Mouse (Mus musculus): ENCODE measurements around the gene Alox5. TPM values are rescaled to one million over a fixed set of nuclear protein-coding genes. Genes with fewer than 3 reads are reported as not detected.

The Alox5 gene
- polyA plus RNA-seq, 1 experiment from 2014 or later: 3.3 TPM

DNA sequence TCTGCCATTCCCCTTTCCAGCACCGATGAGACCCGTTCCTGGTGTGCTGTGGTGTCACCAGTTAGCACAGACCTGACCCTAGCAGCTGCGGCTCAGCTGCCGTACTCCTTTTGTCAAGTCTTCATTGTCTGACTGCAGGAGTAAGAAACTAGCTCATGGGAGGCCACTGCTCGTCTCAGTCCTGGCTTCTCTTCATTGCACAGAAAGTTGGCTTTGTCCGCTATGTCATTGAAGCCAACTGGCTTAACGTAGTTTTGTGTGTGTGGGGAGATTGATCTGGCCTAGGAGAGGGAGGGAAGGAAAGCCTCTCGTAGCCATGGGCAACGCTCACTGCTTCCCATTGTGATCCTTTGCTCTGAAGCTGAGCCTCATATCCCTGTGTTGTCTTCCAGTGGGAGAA lies 55.7 kb downstream of the Alox5 start:
- WGBS (ENCODE audit: insufficient replicate concordance): 90% methylated on average over 9 of the region's 9 CpGs
- peaks cover 97% of the 10 kb centered on the region for H3K36me3 ChIP-seq
- H3K27me3 ChIP-seq: no peaks in the 10 kb centered on the region
- H3K4me3 ChIP-seq (replicated peaks): no peak overlapping the region
- H3K4me1 ChIP-seq (replicated peaks): no peaks in the 10 kb centered on the region
- ATAC-seq (ENCODE audit: low read depth) (no peak), DNase-seq (no peak)
- H3K27ac ChIP-seq: no peak overlapping the region
- H3K9ac ChIP-seq: no peak overlapping the region
- H3K4me2 ChIP-seq: no peak overlapping the region
- H3K9me3 ChIP-seq (replicated peaks): no peaks in the 10 kb centered on the region

DNA sequence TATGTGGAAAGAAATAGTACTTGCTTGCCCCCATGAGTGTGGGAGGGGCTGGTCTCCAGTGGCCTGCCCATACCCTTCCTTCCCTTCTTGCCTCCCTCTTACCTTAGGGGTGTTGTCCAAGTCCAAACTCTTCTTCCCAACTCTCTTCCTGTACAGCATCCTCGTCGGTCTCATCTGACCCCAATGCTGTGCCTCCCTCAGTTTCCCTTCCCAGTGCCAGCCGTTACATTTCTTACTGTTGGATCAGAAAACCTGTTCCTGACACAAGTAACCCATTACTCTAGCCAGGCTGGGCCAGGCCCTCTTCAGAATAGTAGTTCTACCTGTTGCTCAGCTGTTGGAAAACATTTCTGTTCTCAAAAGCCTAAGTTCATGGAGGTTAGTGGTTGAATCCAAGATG lies 58.6 kb downstream of the Alox5 start:
- H3K27ac ChIP-seq: no peak overlapping the region
- H3K9me3 ChIP-seq (replicated peaks): no peaks in the 10 kb centered on the region
- no peak overlapping the region for H3K4me2 ChIP-seq
- H3K4me1 ChIP-seq (replicated peaks): peaks cover 11% of the 10 kb centered on the region
- no peak for ATAC-seq (ENCODE audit: low read depth)
- 92% methylated on average over 3 of the region's 3 CpGs for WGBS (ENCODE audit: insufficient replicate concordance)
- H3K4me3 ChIP-seq (replicated peaks): no peak overlapping the region
- no peak overlapping the region for H3K9ac ChIP-seq
- peaks cover 96% of the 10 kb centered on the region for H3K36me3 ChIP-seq
- no peaks in the 10 kb centered on the region for H3K27me3 ChIP-seq
- no peak for DNase-seq

DNA sequence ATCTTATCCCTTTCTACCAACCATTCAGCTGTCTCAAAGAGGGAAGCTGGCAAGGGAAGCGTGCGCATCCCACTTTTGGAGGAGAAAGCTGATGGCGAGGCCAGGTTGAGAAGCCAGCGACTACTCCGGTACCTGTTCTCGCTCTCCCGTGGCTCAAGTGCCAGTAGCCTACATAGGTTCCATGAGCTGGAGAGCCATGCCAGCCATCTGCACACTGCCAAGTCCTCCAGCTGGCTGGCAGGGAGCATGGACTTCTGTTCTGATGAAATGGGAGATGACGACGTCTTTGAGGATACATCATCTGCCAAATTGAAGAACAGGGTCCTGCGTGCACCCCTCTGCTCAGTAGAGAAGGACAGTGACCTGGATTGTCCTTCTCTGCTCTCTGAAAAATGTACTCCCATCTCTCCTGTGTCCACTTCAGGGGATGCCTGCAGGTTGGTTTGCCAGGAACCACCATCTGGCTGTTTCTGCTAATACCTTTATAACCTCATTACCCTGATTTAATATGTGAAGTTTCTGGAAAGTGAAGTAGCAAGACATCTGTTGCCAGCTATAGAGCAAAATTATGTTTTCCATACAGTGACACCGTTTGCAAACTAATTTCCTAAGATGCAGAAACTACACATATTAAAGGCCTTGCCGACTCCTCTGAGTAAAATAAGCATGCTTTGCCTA lies 59.1 kb downstream of the Alox5 start:
- no peak overlapping the region for H3K4me2 ChIP-seq
- DNase-seq (no peak), ATAC-seq (ENCODE audit: low read depth) (no peak)
- no peak overlapping the region for H3K4me3 ChIP-seq (replicated peaks)
- no peak overlapping the region for H3K27ac ChIP-seq
- 94% methylated on average over 12 of the region's 12 CpGs for WGBS (ENCODE audit: insufficient replicate concordance)
- H3K27me3 ChIP-seq: no peaks in the 10 kb centered on the region
- H3K36me3 ChIP-seq: peaks cover 94% of the 10 kb centered on the region
- H3K4me1 ChIP-seq (replicated peaks): peaks cover 11% of the 10 kb centered on the region
- no peaks in the 10 kb centered on the region for H3K9me3 ChIP-seq (replicated peaks)
- no peak overlapping the region for H3K9ac ChIP-seq

DNA sequence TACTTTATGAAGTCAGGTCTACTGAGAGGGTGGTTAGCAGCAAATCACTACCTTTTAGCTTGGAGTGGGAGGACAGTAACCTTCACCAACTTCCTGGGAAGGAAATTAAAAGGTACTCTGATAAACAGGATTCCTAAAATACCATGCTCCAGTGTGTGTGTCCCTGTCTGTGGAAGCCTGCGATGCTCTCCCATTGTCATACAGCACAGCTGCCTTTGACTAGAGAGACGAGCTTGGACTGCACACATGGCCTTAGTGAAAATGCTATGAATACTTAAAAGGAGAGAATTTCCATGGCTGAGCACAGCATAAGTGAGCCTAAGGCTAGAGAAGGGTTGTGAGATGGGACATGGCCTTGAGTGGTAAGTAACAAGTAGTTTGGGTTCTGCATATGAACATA lies 62.8 kb downstream of the Alox5 start:
- Histone ChIP-seq H3K9ac (no peak overlapping the region), H3K36me3 (peaks cover 91% of the 10 kb centered on the region), H3K4me2 (no peak overlapping the region), H3K27ac (no peak overlapping the region), H3K9me3 (replicated peaks) (no peaks in the 10 kb centered on the region), H3K4me3 (replicated peaks) (no peak overlapping the region), H3K27me3 (no peaks in the 10 kb centered on the region), H3K4me1 (replicated peaks) (peaks cover 11% of the 10 kb centered on the region)
- DNase-seq: no peak
- 80% methylated on average over 2 of the region's 2 CpGs for WGBS (ENCODE audit: insufficient replicate concordance)
- no peak for ATAC-seq (ENCODE audit: low read depth)

DNA sequence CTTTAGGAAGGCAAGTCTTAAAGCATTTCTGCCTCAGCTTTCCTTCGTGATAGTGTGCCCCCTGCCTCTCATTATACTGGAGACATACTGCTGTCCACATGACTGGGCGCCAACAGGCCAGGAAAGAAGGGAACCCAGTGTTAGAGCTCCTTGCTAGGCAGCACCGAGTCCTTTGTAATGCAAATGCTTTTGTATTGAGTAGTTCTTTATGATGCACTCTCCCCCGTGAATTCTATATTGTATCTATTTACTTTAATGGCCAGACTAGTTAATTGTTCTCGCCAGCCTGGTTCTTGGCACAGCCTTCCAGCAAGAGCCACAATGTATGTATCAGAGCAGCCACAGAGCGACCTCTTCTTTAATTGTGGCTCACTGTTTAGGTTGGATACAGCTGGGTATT lies 63.4 kb downstream of the Alox5 start:
- Histone ChIP-seq H3K4me1 (replicated peaks) (peaks cover 11% of the 10 kb centered on the region), H3K4me3 (replicated peaks) (no peak overlapping the region), H3K27ac (no peak overlapping the region), H3K9ac (no peak overlapping the region), H3K27me3 (no peaks in the 10 kb centered on the region), H3K9me3 (replicated peaks) (no peaks in the 10 kb centered on the region), H3K4me2 (no peak overlapping the region), H3K36me3 (peaks cover 89% of the 10 kb centered on the region)
- WGBS (ENCODE audit: insufficient replicate concordance): 77% methylated on average over 6 of the region's 6 CpGs
- no peak for DNase-seq
- ATAC-seq (ENCODE audit: low read depth): no peak

DNA sequence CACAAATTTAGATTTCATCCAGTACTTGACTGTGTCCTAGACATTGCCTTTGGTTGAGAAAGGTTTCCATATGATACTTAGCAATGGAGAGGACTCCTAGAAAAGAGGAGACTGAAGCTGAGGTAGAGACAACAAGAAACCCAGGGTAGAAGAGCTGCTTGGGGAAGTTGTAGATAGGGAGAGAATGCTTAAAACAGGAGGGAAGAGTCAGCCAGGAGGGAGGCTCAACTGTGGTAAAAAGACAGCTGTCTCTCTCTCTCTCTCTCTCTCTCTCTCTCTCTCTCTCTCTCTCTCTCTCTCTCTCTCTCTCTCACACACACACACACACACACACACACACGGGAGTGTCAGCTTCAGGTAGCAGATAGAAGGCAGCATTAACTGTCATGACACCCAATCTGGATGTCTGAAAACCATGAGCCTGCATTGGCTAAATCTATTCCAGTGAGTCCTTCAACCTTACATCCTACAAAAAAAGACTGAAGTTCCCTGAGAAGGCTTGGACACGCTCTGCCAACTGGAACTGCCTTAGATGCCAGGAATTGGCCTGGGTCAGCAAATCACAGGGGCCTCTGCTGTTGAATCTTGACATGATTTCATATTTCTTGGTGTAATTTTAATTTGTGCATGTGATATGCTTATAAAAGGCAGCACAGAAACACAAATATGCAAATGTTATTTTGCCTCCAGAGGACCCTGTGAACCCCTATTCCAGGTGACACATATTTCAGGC lies 65.9 kb downstream of the Alox5 start:
- H3K9me3 ChIP-seq (replicated peaks): no peaks in the 10 kb centered on the region
- peaks cover 11% of the 10 kb centered on the region for H3K4me1 ChIP-seq (replicated peaks)
- DNase-seq (no peak), ATAC-seq (ENCODE audit: low read depth) (no peak)
- WGBS (ENCODE audit: insufficient replicate concordance): 94% methylated on average over 2 of the region's 2 CpGs
- H3K9ac ChIP-seq: no peak overlapping the region
- peaks cover 85% of the 10 kb centered on the region for H3K36me3 ChIP-seq
- H3K27me3 ChIP-seq: no peaks in the 10 kb centered on the region
- H3K27ac ChIP-seq: no peak overlapping the region
- H3K4me3 ChIP-seq (replicated peaks): no peak overlapping the region
- no peak overlapping the region for H3K4me2 ChIP-seq

DNA sequence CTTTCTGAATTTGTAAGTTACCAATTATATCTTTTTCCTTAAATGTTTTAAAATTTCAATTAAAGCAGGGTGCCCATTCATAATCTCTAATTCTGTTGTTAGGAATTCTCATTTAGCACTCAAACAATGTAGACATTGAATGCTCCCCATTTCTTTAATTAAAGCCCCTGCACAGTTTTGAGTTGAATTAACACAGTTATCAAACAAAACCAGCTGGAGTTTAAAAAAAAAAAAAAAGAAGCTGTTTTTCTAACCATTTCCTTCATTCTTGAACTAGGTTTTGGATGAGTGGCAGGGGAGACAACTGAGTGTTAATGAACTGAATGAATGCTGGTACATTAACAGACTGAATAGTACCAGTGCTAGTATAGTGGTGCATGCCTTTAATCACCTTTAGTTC lies 71.5 kb downstream of the Alox5 start:
- Histone ChIP-seq H3K27ac (no peak overlapping the region), H3K4me1 (replicated peaks) (peaks cover 27% of the 10 kb centered on the region), H3K4me2 (no peak overlapping the region), H3K9me3 (replicated peaks) (no peaks in the 10 kb centered on the region), H3K36me3 (peaks cover 46% of the 10 kb centered on the region), H3K4me3 (replicated peaks) (no peak overlapping the region), H3K27me3 (no peaks in the 10 kb centered on the region), H3K9ac (no peak overlapping the region)
- ATAC-seq (ENCODE audit: low read depth) (no peak), DNase-seq (no peak)

DNA sequence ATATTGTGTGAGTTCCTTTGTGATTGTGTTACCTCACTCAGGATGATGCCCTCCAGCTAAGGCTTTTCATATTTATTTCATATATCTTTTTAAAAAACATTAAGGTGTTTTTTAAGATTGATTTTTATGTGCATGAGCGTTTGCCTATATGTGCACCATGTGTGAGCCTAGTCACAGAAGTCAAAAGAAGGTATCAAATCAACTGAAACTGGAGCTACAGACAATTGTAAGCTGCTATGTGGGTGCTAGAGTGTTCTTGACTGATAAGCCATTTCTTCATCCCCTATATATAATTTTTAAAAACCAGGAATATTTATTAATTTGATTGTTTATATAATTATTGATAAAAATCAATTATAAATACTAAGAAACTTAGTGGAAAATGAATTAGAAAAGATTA lies 72.9 kb downstream of the Alox5 start:
- no peaks in the 10 kb centered on the region for H3K27me3 ChIP-seq
- H3K36me3 ChIP-seq: peaks cover 45% of the 10 kb centered on the region
- H3K9me3 ChIP-seq (replicated peaks): no peaks in the 10 kb centered on the region
- no peak overlapping the region for H3K9ac ChIP-seq
- H3K4me3 ChIP-seq (replicated peaks): no peak overlapping the region
- H3K4me1 ChIP-seq (replicated peaks): peaks cover 33% of the 10 kb centered on the region
- no peak overlapping the region for H3K4me2 ChIP-seq
- no peak for ATAC-seq (ENCODE audit: low read depth)
- no peak for DNase-seq
- H3K27ac ChIP-seq: no peak overlapping the region
- WGBS (ENCODE audit: insufficient replicate concordance): 90% methylated on average over 1 of the region's 1 CpGs

DNA sequence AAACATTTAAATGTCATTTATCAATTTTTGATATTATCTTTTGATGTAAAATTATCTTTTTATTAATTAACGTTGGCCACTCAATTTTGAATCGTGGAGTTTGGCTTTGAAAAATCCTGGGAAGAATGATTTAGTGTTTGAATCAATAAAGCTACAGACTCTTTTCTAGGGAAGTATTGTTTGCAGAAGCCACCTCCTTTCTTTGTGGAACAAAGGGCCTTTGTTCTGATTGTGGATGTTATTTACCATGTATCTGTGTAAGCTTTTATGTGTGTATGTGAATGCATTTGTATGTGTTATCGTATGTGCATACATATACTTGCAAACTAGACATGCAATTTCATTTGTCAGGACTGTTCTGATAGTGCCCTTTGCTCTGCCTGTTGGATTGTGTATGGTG lies 74.5 kb downstream of the Alox5 start:
- ATAC-seq (ENCODE audit: low read depth): no peak
- no peak for DNase-seq
- 88% methylated on average over 3 of the region's 3 CpGs for WGBS (ENCODE audit: insufficient replicate concordance)
- no peaks in the 10 kb centered on the region for H3K27me3 ChIP-seq
- H3K27ac ChIP-seq: no peak overlapping the region
- no peaks in the 10 kb centered on the region for H3K9me3 ChIP-seq (replicated peaks)
- H3K4me2 ChIP-seq: no peak overlapping the region
- H3K4me1 ChIP-seq (replicated peaks): peaks cover 38% of the 10 kb centered on the region
- H3K4me3 ChIP-seq (replicated peaks): no peak overlapping the region
- H3K9ac ChIP-seq: no peak overlapping the region
- peaks cover 44% of the 10 kb centered on the region for H3K36me3 ChIP-seq

DNA sequence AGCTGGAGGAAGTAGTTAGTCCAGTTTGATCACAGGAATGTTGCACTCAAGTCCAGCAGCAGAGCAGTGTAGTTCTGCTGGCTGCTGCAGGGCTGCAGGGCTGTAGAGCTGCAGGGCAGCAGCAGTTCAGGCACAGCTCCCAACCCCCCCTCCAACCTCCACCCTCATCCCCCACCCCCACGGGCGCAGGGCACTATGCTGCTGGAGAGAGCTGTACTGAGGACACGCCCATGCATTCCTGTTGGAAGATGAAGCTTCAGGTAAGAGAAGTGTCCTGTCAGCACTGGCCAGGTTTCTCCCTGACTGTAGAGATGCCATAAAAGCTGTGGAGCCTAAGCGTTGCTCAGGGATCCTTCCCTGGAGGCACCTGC lies 74.9 kb downstream of the Alox5 start:
- H3K27ac ChIP-seq: no peak overlapping the region
- peaks cover 44% of the 10 kb centered on the region for H3K36me3 ChIP-seq
- no peaks in the 10 kb centered on the region for H3K9me3 ChIP-seq (replicated peaks)
- no peak overlapping the region for H3K4me2 ChIP-seq
- H3K27me3 ChIP-seq: no peaks in the 10 kb centered on the region
- 0 out of 2 replicates have a peak, but pooled peaks have one; percentile 47 for ATAC-seq (ENCODE audit: low read depth)
- DNase-seq: no peak
- H3K9ac ChIP-seq: no peak overlapping the region; the same call in 1 of the 2 replicates
- peaks cover 43% of the 10 kb centered on the region for H3K4me1 ChIP-seq (replicated peaks)
- WGBS (ENCODE audit: insufficient replicate concordance): 62% methylated on average over 4 of the region's 4 CpGs
- no peak overlapping the region for H3K4me3 ChIP-seq (replicated peaks)

DNA sequence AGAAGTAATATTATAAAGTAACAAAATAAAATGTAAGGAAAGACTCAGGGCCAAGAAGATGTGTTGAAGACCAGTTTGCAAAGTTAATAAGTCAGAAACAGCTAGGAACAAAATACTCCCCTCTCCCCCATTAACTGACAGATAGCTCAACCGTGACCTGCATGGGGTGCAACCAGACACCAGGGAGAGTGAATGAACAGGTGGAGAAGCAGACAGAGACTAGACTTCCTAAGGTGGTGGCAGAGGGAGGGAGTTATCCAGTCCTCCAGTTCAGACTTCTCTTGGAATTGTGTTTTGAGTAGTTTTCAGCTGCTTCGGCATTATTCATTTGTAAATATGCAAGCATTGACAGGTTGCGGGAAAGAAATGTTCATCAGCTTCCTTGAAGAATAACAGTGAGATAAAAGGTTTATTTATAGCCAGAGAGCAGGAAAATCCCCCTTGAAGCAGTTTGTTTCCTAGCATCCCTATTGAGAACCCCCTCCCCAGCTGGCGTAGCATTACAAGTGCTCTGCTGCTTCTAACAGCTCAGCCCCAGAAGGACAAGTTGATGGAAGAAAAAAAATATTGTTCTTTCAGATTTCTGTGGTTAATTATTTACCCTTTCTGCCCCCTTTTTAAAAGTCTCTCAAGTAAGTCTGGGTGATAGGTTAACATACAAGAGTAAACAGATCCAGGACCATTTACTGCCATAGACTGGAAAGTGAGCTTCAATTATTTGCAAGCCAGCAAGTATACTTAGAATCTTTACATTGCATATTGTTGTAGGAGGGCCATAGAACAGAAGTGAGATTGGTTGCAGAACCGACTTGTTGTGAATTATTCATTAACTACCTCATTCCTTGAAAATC lies 75.6 kb downstream of the Alox5 start:
- Histone ChIP-seq H3K27me3 (no peaks in the 10 kb centered on the region), H3K9me3 (replicated peaks) (no peaks in the 10 kb centered on the region), H3K27ac (no peak overlapping the region), H3K4me1 (replicated peaks) (peaks cover 47% of the 10 kb centered on the region), H3K4me3 (replicated peaks) (no peak overlapping the region), H3K9ac (no peak overlapping the region), H3K4me2 (no peak overlapping the region), H3K36me3 (peaks cover 45% of the 10 kb centered on the region)
- ATAC-seq (ENCODE audit: low read depth) (no peak), DNase-seq (no peak)
- 68% methylated on average over 5 of the region's 5 CpGs for WGBS (ENCODE audit: insufficient replicate concordance)

All from liver, embryonic 13.5 days (tissue).